9 mouse cellular contexts compared by ENCODE assay signal in the genomic region with DNA sequence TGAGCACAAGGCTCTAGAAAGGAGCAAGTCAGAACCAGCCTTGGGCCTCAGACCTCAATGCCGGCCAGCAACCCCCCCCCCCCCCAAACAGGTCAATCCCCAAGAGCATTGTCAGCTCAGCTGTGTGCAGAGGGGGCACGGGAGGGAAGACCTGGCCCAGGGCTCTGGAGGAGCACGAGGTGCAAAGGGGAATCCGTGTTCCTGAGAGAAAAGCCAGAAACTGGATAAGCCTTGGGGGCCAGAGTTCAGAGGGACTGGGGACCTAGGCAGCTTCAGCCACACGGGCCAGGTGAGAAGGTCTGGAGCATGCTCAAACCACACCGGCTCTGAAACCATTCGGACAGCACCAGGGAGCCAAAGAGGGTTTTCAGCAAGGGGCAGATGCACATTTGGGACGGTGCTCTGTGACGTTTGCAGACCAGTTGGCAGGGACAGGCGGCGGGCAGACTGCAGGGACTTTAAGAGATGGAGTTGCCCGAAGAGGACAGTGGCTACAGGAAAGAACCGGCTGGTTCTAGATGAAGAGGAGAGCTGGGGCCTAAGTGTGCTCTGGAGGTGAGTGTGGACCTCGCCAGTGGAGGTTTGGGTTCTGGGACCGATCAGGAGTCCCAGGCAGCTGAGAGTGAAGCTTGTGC. TPM values are rescaled to one million over a fixed set of nuclear protein-coding genes. Genes with fewer than 3 reads are reported as not detected.
DNase-seq lines count a peak whose midpoint lies in the region; ATAC-seq and TF ChIP-seq lines count a peak whose summit lies in the region.
"Had no signal": no experiment of that assay in that cellular context is flagged by ENCODE, and none has a peak within 500 bp of the region (broad histone marks: within the 10 kb centered on the region; RNA-seq: fewer than 3 reads in every experiment).

No protein-coding gene starts in this region.

- in situ Hi-C loops in ES-E14 (cut with MboI; ENCODE audit: low sequenced_read_pairs in 2 of 2, unreplicated experiment in 2 of 2), result no loop called here

- H3K9ac ChIP-seq in hindbrain, embryonic 11.5 days (ENCODE audit: low read depth, low read length), result no peak overlapping the region
- H3K9ac ChIP-seq in ES-E14 (ENCODE audit: insufficient read depth, low read depth, low read length, poor library complexity, severe bottlenecking), result peak overlapping the region; percentile 71; the same call in 1 of the 2 replicates
- H3K9ac ChIP-seq in embryonic facial prominence, embryonic 15.5 days, result 0 out of 2 replicates have a peak overlapping the region, but pooled peaks have one; percentile 45
- no peak overlapping the region for H3K9ac ChIP-seq in liver, embryonic 13.5 days

- 6% methylated on average over 15 of the region's 15 CpGs for WGBS in hindbrain, embryonic 10.5 days
- 5% methylated on average over 15 of the region's 15 CpGs for WGBS in hindbrain, embryonic 11.5 days
- 14% methylated on average over 15 of the region's 15 CpGs for WGBS in embryonic facial prominence, embryonic 15.5 days
- 22% methylated on average over 15 of the region's 15 CpGs for WGBS in liver, embryonic 13.5 days (ENCODE audit: insufficient replicate concordance)

- H3K27me3 ChIP-seq in hindbrain, embryonic 10.5 days (ENCODE audit: insufficient read depth, poor library complexity, severe bottlenecking), result peaks cover 100% of the 10 kb centered on the region
- peaks cover 82% of the 10 kb centered on the region for H3K27me3 ChIP-seq in hindbrain, embryonic 11.5 days (ENCODE audit: control insufficient read depth, insufficient read depth, low read length)
- H3K27me3 ChIP-seq in embryonic facial prominence, embryonic 15.5 days, result peaks cover 35% of the 10 kb centered on the region
- H3K27me3 ChIP-seq in liver, embryonic 13.5 days, result peaks cover 100% of the 10 kb centered on the region

- H3K4me2 ChIP-seq in hindbrain, embryonic 11.5 days (replicated peaks; ENCODE audit: low read depth, low read length), result no peak overlapping the region
- H3K4me2 ChIP-seq in embryonic facial prominence, embryonic 15.5 days (replicated peaks), result peak overlapping the region; percentile 79
- H3K4me2 ChIP-seq in liver, embryonic 13.5 days, result peak overlapping the region; percentile 71

- intact Hi-C loops in left cerebral cortex, postnatal 36 days (cut with DNase I), result loop anchor here (5.0 kb wide), 2 partner anchors 43 to 158 kb away; a partner anchor contains a TSS

- no peaks in the 10 kb centered on the region for H3K9me3 ChIP-seq in hindbrain, embryonic 10.5 days
- no peaks in the 10 kb centered on the region for H3K9me3 ChIP-seq in hindbrain, embryonic 11.5 days (ENCODE audit: control insufficient read depth, low read length)
- H3K9me3 ChIP-seq in ES-E14 (ENCODE audit: control insufficient read depth, insufficient read depth, low read depth, low read length), result no peaks in the 10 kb centered on the region
- H3K9me3 ChIP-seq in embryonic facial prominence, embryonic 15.5 days (replicated peaks), result no peaks in the 10 kb centered on the region
- no peaks in the 10 kb centered on the region for H3K9me3 ChIP-seq in liver, embryonic 13.5 days (replicated peaks)

- ATAC-seq in hindbrain, embryonic 11.5 days (ENCODE audit: low FRiP score), result no peak
- no peak for ATAC-seq in embryonic facial prominence, embryonic 15.5 days (ENCODE audit: insufficient number of reproducible peaks, low FRiP score, low TSS enrichment, low read depth)
- ATAC-seq in liver, embryonic 13.5 days (ENCODE audit: low read depth), result no peak

- peaks cover 21% of the 10 kb centered on the region for H3K36me3 ChIP-seq in hindbrain, embryonic 10.5 days
- 0 out of 2 replicates have a peak, but pooled peaks cover 4% of the 10 kb centered on the region for H3K36me3 ChIP-seq in hindbrain, embryonic 11.5 days (ENCODE audit: control insufficient read depth, insufficient read depth, low read length)
- H3K36me3 ChIP-seq in ES-E14 (ENCODE audit: control insufficient read depth, insufficient read depth, low read length, poor library complexity, severe bottlenecking), result no peaks in the 10 kb centered on the region
- peaks cover 6% of the 10 kb centered on the region; the same call in 1 of the 2 replicates for H3K36me3 ChIP-seq in embryonic facial prominence, embryonic 15.5 days
- peaks cover 31% of the 10 kb centered on the region for H3K36me3 ChIP-seq in liver, embryonic 13.5 days

- H3K4me3 ChIP-seq in hindbrain, embryonic 10.5 days, result peak overlapping the region; percentile 62
- H3K4me3 ChIP-seq in hindbrain, embryonic 11.5 days (ENCODE audit: low read depth, low read length), result no peak overlapping the region
- peak overlapping the region; percentile 47 to 72; a peak in 3 of 4 replicates for H3K4me3 ChIP-seq in ES-E14 (ENCODE audit: insufficient read depth in 1 of 2, low read depth in 1 of 2, low read length in 2 of 2, poor library complexity in 1 of 2, severe bottlenecking in 1 of 2)
- peak overlapping the region; percentile 67 for H3K4me3 ChIP-seq in embryonic facial prominence, embryonic 15.5 days (replicated peaks)
- peak overlapping the region; percentile 59; the same call in 1 of the 2 replicates for H3K4me3 ChIP-seq in liver, embryonic 13.5 days (replicated peaks)
- H3K4me3 ChIP-seq: megakaryocyte, embryonic 14.5 days had no signal

- DNase-seq in hindbrain, embryonic 10.5 days (ENCODE audit: low spot score), result no peak
- no peak for DNase-seq in hindbrain, embryonic 11.5 days (ENCODE audit: low spot score)
- DNase-seq in ES-E14 (ENCODE audit: low read depth, low spot score), result no peak
- DNase-seq in liver, embryonic 13.5 days, result no peak
- no peak for DNase-seq in c-Kit-positive CD71-positive TER-119-positive erythroid progenitor cells, embryonic 14.5 days (ENCODE audit: low spot score)
- DNase-seq in left cerebral cortex, postnatal 36 days (ENCODE audit: low spot score in 2 of 2), result no peak
- no peak for DNase-seq in cerebellum, postnatal 36 days

- H3K4me1 ChIP-seq in hindbrain, embryonic 10.5 days (replicated peaks), result peaks cover 81% of the 10 kb centered on the region
- H3K4me1 ChIP-seq in hindbrain, embryonic 11.5 days (replicated peaks; ENCODE audit: control insufficient read depth, insufficient read depth, low read length), result peaks cover 30% of the 10 kb centered on the region
- H3K4me1 ChIP-seq in ES-E14 (ENCODE audit: control insufficient read depth in 2 of 2, insufficient read depth in 2 of 2, low read length in 2 of 2, poor library complexity in 1 of 2), result peaks cover 1 to 21% of the 10 kb centered on the region in 2 experiments; a peak in 3 of 4 replicates
- H3K4me1 ChIP-seq in embryonic facial prominence, embryonic 15.5 days, result peaks cover 90% of the 10 kb centered on the region
- H3K4me1 ChIP-seq in liver, embryonic 13.5 days (replicated peaks), result peaks cover 70% of the 10 kb centered on the region

- H3K27ac ChIP-seq in hindbrain, embryonic 10.5 days, result peak overlapping the region; percentile 82
- no peak overlapping the region for H3K27ac ChIP-seq in hindbrain, embryonic 11.5 days (ENCODE audit: low read depth, low read length)
- H3K27ac ChIP-seq in ES-E14 (ENCODE audit: insufficient read depth, low read depth, low read length, poor library complexity, severe bottlenecking), result no peak overlapping the region
- H3K27ac ChIP-seq in embryonic facial prominence, embryonic 15.5 days (replicated peaks), result peak overlapping the region; percentile 95
- H3K27ac ChIP-seq in liver, embryonic 13.5 days, result peak overlapping the region; percentile 39; the same call in 1 of the 2 replicates

TF ChIP-seq in ES-E14, 5 proteins besides CTCF, POLR2A, EP300 and RAD21:
- TF ChIP-seq MAFK (IDR thresholded peaks at IDR 0.05; ENCODE audit: insufficient read depth, low read depth, low read length) (no peak), HCFC1 (IDR thresholded peaks at IDR 0.05; ENCODE audit: borderline replicate concordance, insufficient read depth, low read length) (no peak), ZNF384 (IDR thresholded peaks at IDR 0.05; ENCODE audit: low read depth, low read length) (no peak), ZC3H11A (IDR thresholded peaks at IDR 0.05; ENCODE audit: borderline replicate concordance, low read depth, low read length) (no peak), CHD2 (IDR thresholded peaks at IDR 0.05; ENCODE audit: low read depth, low read length) (no peak)

RNA-seq across cellular contexts. Expression of a gene that starts 1.9 kb away (rescaled TPM):
- polyA plus RNA-seq in hindbrain, embryonic 10.5 days (2016; fragmentation: Nextera tagmentation; extraction: Ambion mirVana), result 0.73 and 1.1 TPM in 2 replicates
- polyA plus RNA-seq in hindbrain, embryonic 11.5 days (2014; fragmentation: Nextera tagmentation; extraction: Ambion mirVana), result 0.60 and 0.67 TPM in 2 replicates
- total RNA-seq in ES-E14 (2012; rRNA removed), result 1.8 and 2.1 TPM in 2 replicates
- polyA plus RNA-seq in embryonic facial prominence, embryonic 15.5 days (2015; fragmentation: Nextera tagmentation; extraction: Ambion mirVana), result 6.0 and 6.7 TPM in 2 replicates
- 0.15 and 0.25 TPM in 2 replicates for polyA plus RNA-seq in liver, embryonic 13.5 days (2015; fragmentation: Nextera tagmentation; extraction: Ambion mirVana)
- total RNA-seq in left cerebral cortex, postnatal 36 days (2021), result 10 to 100 TPM in 1 of 2 experiments, 1 to 10 TPM in 1; 8.2 to 11.0 TPM

RNA-seq across cellular contexts. Expression of a gene that starts 46.2 kb away (rescaled TPM):
- 139 and 141 TPM in 2 replicates for polyA plus RNA-seq in hindbrain, embryonic 10.5 days (2016; fragmentation: Nextera tagmentation; extraction: Ambion mirVana)
- polyA plus RNA-seq in hindbrain, embryonic 11.5 days (2014; fragmentation: Nextera tagmentation; extraction: Ambion mirVana), result 128 and 132 TPM in 2 replicates
- total RNA-seq in ES-E14 (2012; rRNA removed), result 45.3 and 45.6 TPM in 2 replicates
- 101 and 103 TPM in 2 replicates for polyA plus RNA-seq in embryonic facial prominence, embryonic 15.5 days (2015; fragmentation: Nextera tagmentation; extraction: Ambion mirVana)
- 69.1 and 75.4 TPM in 2 replicates for polyA plus RNA-seq in liver, embryonic 13.5 days (2015; fragmentation: Nextera tagmentation; extraction: Ambion mirVana)
- total RNA-seq in left cerebral cortex, postnatal 36 days (2021), result 10 to 100 TPM; 70.3 to 76.8 TPM

Comparison
In these comparisons a context has a peak if more than half of its experiments do, and no peak if none do; other contexts are left out.
1. H3K27ac ChIP-seq: peak in hindbrain, embryonic 10.5 days (single experiment), embryonic facial prominence, embryonic 15.5 days (single experiment) and liver, embryonic 13.5 days (single experiment); none in hindbrain, embryonic 11.5 days (single experiment) and ES-E14 (single experiment).
2. H3K9ac ChIP-seq: peak in ES-E14 (single experiment) and embryonic facial prominence, embryonic 15.5 days (single experiment); none in hindbrain, embryonic 11.5 days (single experiment) and liver, embryonic 13.5 days (single experiment).